Comparison of ENCODE assay signal across 10 mouse cellular contexts in genomic region chr7:24474811-24475506, GRCm38 (mm10). TPM values are rescaled to one million over a fixed set of nuclear protein-coding genes. Genes with fewer than 3 reads are reported as not detected.
A peak's percentile ranks its signal among the peaks of the same experiment; 100 is the strongest.
DNase-seq lines count a peak whose midpoint lies in the region; ATAC-seq and TF ChIP-seq lines count a peak whose summit lies in the region.
"Had no signal": no experiment of that assay in that cellular context is flagged by ENCODE, and none has a peak within 500 bp of the region (broad histone marks: within the 10 kb centered on the region; RNA-seq: fewer than 3 reads in every experiment).

No protein-coding gene starts in this region.

- peak; percentile 32 for DNase-seq in embryo, embryonic 10.5 days (ENCODE audit: low spot score)
- DNase-seq in embryo, embryonic 9.5 days (ENCODE audit: extremely low spot score), result no peak
- no peak for DNase-seq in lung, embryonic 14.5 days
- DNase-seq in lung, postnatal 36 days, result no peak
- no peak for DNase-seq in spleen, postnatal 36 days (ENCODE audit: low spot score in 2 of 2)
- DNase-seq in heart, postnatal 10 days, result no peak
- DNase-seq: adrenal gland, adult 2 months; liver, embryonic 13.5 days had no signal

- no peak for ATAC-seq in lung, embryonic 14.5 days (ENCODE audit: insufficient read depth)
- ATAC-seq in forebrain, embryonic 16.5 days, result no peak
- ATAC-seq in liver, embryonic 12.5 days, result no peak

- intact Hi-C loops in heart, postnatal 10 days (cut with DNase I), result loop anchor here (5.0 to 10.0 kb wide), 2 partner anchors 87 to 190 kb away; no protein-coding TSS in a partner anchor

- 48% methylated on average over 21 of the region's 21 CpGs for WGBS in lung, embryonic 14.5 days
- 28% methylated on average over 21 of the region's 21 CpGs for WGBS in forebrain, embryonic 16.5 days
- WGBS in liver, embryonic 12.5 days (ENCODE audit: insufficient replicate concordance), result 61% methylated on average over 21 of the region's 21 CpGs

- no peak overlapping the region for H3K4me2 ChIP-seq in lung, embryonic 14.5 days
- H3K4me2 ChIP-seq in forebrain, embryonic 16.5 days (ENCODE audit: low read length), result no peak overlapping the region
- H3K4me2 ChIP-seq in liver, embryonic 12.5 days, result peak overlapping the region; percentile 3; the same call in 1 of the 2 replicates
- H3K4me2 ChIP-seq: liver, embryonic 13.5 days had no signal

- TF ChIP-seq CTCF in lung, embryonic 14.5 days (IDR thresholded peaks at IDR 0.05; ENCODE audit: low read depth), result peak; percentile 19; the same call in 1 of the 2 replicates

- peaks cover 20% of the 10 kb centered on the region for H3K36me3 ChIP-seq in lung, embryonic 14.5 days (ENCODE audit: insufficient read depth)
- no peaks in the 10 kb centered on the region for H3K36me3 ChIP-seq in forebrain, embryonic 16.5 days (ENCODE audit: control insufficient read depth, insufficient read depth)
- H3K36me3 ChIP-seq in liver, embryonic 12.5 days, result peaks cover 6% of the 10 kb centered on the region; the same call in 1 of the 2 replicates
- H3K36me3 ChIP-seq: liver, embryonic 13.5 days had no signal

- H3K9me3 ChIP-seq in lung, embryonic 14.5 days (ENCODE audit: low read depth, low read length), result no peaks in the 10 kb centered on the region; the same call in 1 of the 2 replicates
- no peaks in the 10 kb centered on the region; the same call in 1 of the 2 replicates for H3K9me3 ChIP-seq in forebrain, embryonic 16.5 days (ENCODE audit: control insufficient read depth, low read length)
- H3K9me3 ChIP-seq in liver, embryonic 12.5 days (replicated peaks), result peaks cover 3% of the 10 kb centered on the region; the same call in 1 of the 2 replicates

- no peak overlapping the region for H3K27ac ChIP-seq in lung, embryonic 14.5 days (ENCODE audit: low read depth)
- H3K27ac ChIP-seq in forebrain, embryonic 16.5 days (ENCODE audit: low read length), result no peak overlapping the region
- no peak overlapping the region for H3K27ac ChIP-seq in liver, embryonic 12.5 days
- H3K27ac ChIP-seq: liver, embryonic 13.5 days had no signal

- no peak overlapping the region for H3K4me3 ChIP-seq in lung, embryonic 14.5 days (ENCODE audit: low read depth, low read length)
- H3K4me3 ChIP-seq in forebrain, embryonic 16.5 days (replicated peaks; ENCODE audit: low read length), result no peak overlapping the region
- no peak overlapping the region for H3K4me3 ChIP-seq in liver, embryonic 12.5 days
- H3K4me3 ChIP-seq: liver, embryonic 13.5 days had no signal

- H3K27me3 ChIP-seq in lung, embryonic 14.5 days (ENCODE audit: insufficient read depth, low read length), result no peaks in the 10 kb centered on the region
- no peaks in the 10 kb centered on the region for H3K27me3 ChIP-seq in forebrain, embryonic 16.5 days (replicated peaks; ENCODE audit: control insufficient read depth, insufficient read depth, low read length)
- peaks cover 19% of the 10 kb centered on the region for H3K27me3 ChIP-seq in liver, embryonic 12.5 days (replicated peaks)

- no peak overlapping the region for H3K9ac ChIP-seq in lung, embryonic 14.5 days
- H3K9ac ChIP-seq in forebrain, embryonic 16.5 days (replicated peaks; ENCODE audit: low read depth, low read length), result 0 out of 2 replicates have a peak overlapping the region, but pooled peaks have one; percentile 14
- no peak overlapping the region for H3K9ac ChIP-seq in liver, embryonic 12.5 days
- H3K9ac ChIP-seq: liver, embryonic 13.5 days had no signal

- no peaks in the 10 kb centered on the region for H3K4me1 ChIP-seq in lung, embryonic 14.5 days (ENCODE audit: insufficient read depth)
- peaks cover 9% of the 10 kb centered on the region for H3K4me1 ChIP-seq in forebrain, embryonic 16.5 days (replicated peaks; ENCODE audit: control insufficient read depth, insufficient read depth, low read length)
- H3K4me1 ChIP-seq in liver, embryonic 12.5 days, result no peaks in the 10 kb centered on the region
- H3K4me1 ChIP-seq: liver, embryonic 13.5 days had no signal

RNA-seq across cellular contexts. Expression of gene Cadm4, which starts 6.9 kb away (rescaled TPM):
- polyA plus RNA-seq in lung, embryonic 14.5 days (2014; fragmentation: Nextera tagmentation; extraction: Ambion mirVana), result 0.34 and 0.72 TPM in 2 replicates
- 67.8 and 86.8 TPM in 2 replicates for polyA plus RNA-seq in forebrain, embryonic 16.5 days (2015; fragmentation: Nextera tagmentation; extraction: Ambion mirVana)
- 0.28 and 0.35 TPM in 2 replicates for polyA plus RNA-seq in liver, embryonic 12.5 days (2016; fragmentation: Nextera tagmentation; extraction: Ambion mirVana)
- total RNA-seq in heart, postnatal 10 days (2021), result 10 to 100 TPM; 18.6 to 22.7 TPM

RNA-seq across cellular contexts. Expression of gene Plaur, which starts 12.7 kb away (rescaled TPM):
- 18.1 and 20.2 TPM in 2 replicates for polyA plus RNA-seq in lung, embryonic 14.5 days (2014; fragmentation: Nextera tagmentation; extraction: Ambion mirVana)
- polyA plus RNA-seq in forebrain, embryonic 16.5 days (2015; fragmentation: Nextera tagmentation; extraction: Ambion mirVana), result 2.1 and 2.3 TPM in 2 replicates
- polyA plus RNA-seq in liver, embryonic 12.5 days (2016; fragmentation: Nextera tagmentation; extraction: Ambion mirVana), result 2.6 and 2.8 TPM in 2 replicates
- 1 to 10 TPM; 4.2 to 6.1 TPM for total RNA-seq in heart, postnatal 10 days (2021)

RNA-seq across cellular contexts. Expression of gene Irgc1, which starts 22.9 kb away (rescaled TPM):
- 0.14 TPM in 1 of 2 replicates, not detected in the other for polyA plus RNA-seq in lung, embryonic 14.5 days (2014; fragmentation: Nextera tagmentation; extraction: Ambion mirVana)
- not detected in 2 replicates for polyA plus RNA-seq in forebrain, embryonic 16.5 days (2015; fragmentation: Nextera tagmentation; extraction: Ambion mirVana)
- not detected in 2 replicates for polyA plus RNA-seq in liver, embryonic 12.5 days (2016; fragmentation: Nextera tagmentation; extraction: Ambion mirVana)
- not detected for total RNA-seq in heart, postnatal 10 days (2021)
- total RNA-seq: adrenal gland, adult 2 months had no signal
- polyA plus RNA-seq: adrenal gland, adult 2 months; liver, embryonic 13.5 days had no signal

RNA-seq across cellular contexts. Expression of gene Zfp428, which starts 31.8 kb away (rescaled TPM):
- polyA plus RNA-seq in lung, embryonic 14.5 days (2014; fragmentation: Nextera tagmentation; extraction: Ambion mirVana), result 36.2 and 37.7 TPM in 2 replicates
- polyA plus RNA-seq in forebrain, embryonic 16.5 days (2015; fragmentation: Nextera tagmentation; extraction: Ambion mirVana), result 267 and 282 TPM in 2 replicates
- polyA plus RNA-seq in liver, embryonic 12.5 days (2016; fragmentation: Nextera tagmentation; extraction: Ambion mirVana), result 12.4 and 14.2 TPM in 2 replicates
- total RNA-seq in heart, postnatal 10 days (2021), result 10 to 100 TPM; 15.3 to 18.8 TPM

RNA-seq across cellular contexts. Expression of gene AC161166.1, which starts 37.3 kb away (rescaled TPM):
- 0.32 and 0.47 TPM in 2 replicates for polyA plus RNA-seq in lung, embryonic 14.5 days (2014; fragmentation: Nextera tagmentation; extraction: Ambion mirVana)
- 1.2 and 1.9 TPM in 2 replicates for polyA plus RNA-seq in forebrain, embryonic 16.5 days (2015; fragmentation: Nextera tagmentation; extraction: Ambion mirVana)
- polyA plus RNA-seq in liver, embryonic 12.5 days (2016; fragmentation: Nextera tagmentation; extraction: Ambion mirVana), result 0.20 and 0.24 TPM in 2 replicates
- total RNA-seq in heart, postnatal 10 days (2021), result not detected
- total RNA-seq: adrenal gland, adult 2 months had no signal
- polyA plus RNA-seq: adrenal gland, adult 2 months; liver, embryonic 13.5 days had no signal

Comparison
In these comparisons a context has a peak if more than half of its experiments do, and no peak if none do; other contexts are left out.
1. RNA of gene Cadm4, which starts 6.9 kb away (polyA plus RNA-seq): 67.8 to 86.8 TPM in forebrain, embryonic 16.5 days; 0.34 to 0.72 TPM in lung, embryonic 14.5 days and 0.28 to 0.35 TPM in liver, embryonic 12.5 days; every median in the first group is over 10 times any median in the second.